Mouse (Mus musculus) layer of hippocampus, adult 9-10 months (tissue): ENCODE results near the gene Nup62.

ENCODE experiments used
- DNase-seq: peaks from one replicate; pipeline ENCODE4 v3.0.0; 2022; ENCODE audit warnings: low spot score

Gene Nup62

GRCm38 (mm10) chr7:44849416-44850111 is 33.7 kb downstream of the Nup62 start:
- peak; percentile 94 for DNase-seq

GRCm38 (mm10) chr7:44850146-44850545 is 34.3 kb downstream of the Nup62 start:
- DNase-seq, result no peak

GRCm38 (mm10) chr7:44850789-44851624 is 35.1 kb downstream of the Nup62 start:
- no peak for DNase-seq

- DNase-seq, result no peak
These were observed 35.8 kb downstream of the Nup62 start for GRCm38 (mm10) chr7:44851625-44852234.

GRCm38 (mm10) chr7:44852259-44853027 is 36.6 kb downstream of the Nup62 start:
- DNase-seq, result no peak

- DNase-seq, result no peak
These were observed 37.2 kb downstream of the Nup62 start for GRCm38 (mm10) chr7:44853065-44853464.

- no peak for DNase-seq
These were observed 37.9 kb downstream of the Nup62 start for GRCm38 (mm10) chr7:44853596-44854355.

GRCm38 (mm10) chr7:44854356-44855031 is 38.6 kb downstream of the Nup62 start:
- no peak for DNase-seq

GRCm38 (mm10) chr7:44855036-44855435 is 39.1 kb downstream of the Nup62 start:
- DNase-seq, result no peak

GRCm38 (mm10) chr7:44856265-44856916 is 40.5 kb downstream of the Nup62 start:
- DNase-seq, result no peak

GRCm38 (mm10) chr7:44857042-44857552 is 41.2 kb downstream of the Nup62 start, which contains the start of gene Pnkp:
Pnkp (plus strand) TSS chr7:44857139.
- DNase-seq, result peak; percentile 93

GRCm38 (mm10) chr7:44857905-44858304 is 42.0 kb downstream of the Nup62 start:
- DNase-seq, result no peak

- DNase-seq, result no peak
These were observed 44.0 kb downstream of the Nup62 start for GRCm38 (mm10) chr7:44859896-44860295.

- DNase-seq, result no peak
These were observed 44.9 kb downstream of the Nup62 start for GRCm38 (mm10) chr7:44860576-44861428.

GRCm38 (mm10) chr7:44861429-44861816 is 45.5 kb downstream of the Nup62 start:
- DNase-seq, result no peak

GRCm38 (mm10) chr7:44862434-44862833 is 46.5 kb downstream of the Nup62 start:
- no peak for DNase-seq

- no peak for DNase-seq
These were observed 47.3 kb downstream of the Nup62 start for GRCm38 (mm10) chr7:44863210-44863609.

- DNase-seq, result no peak
These were observed 48.1 kb downstream of the Nup62 start for GRCm38 (mm10) chr7:44863982-44864494.
